Mouse (Mus musculus): ENCODE measurements at regions not wholly inside any gene's neighbourhood (a gene's known extent, or its start where the extent isn't known, plus 50 kb on each side); places are given as distances from the start of the nearest gene placed in this dataset.

GRCm38 (mm10) chr6:140354082-140354481 lies 69.8 kb upstream of the Plekha5 start:
- ATAC-seq (peak; percentile 71), DNase-seq (ENCODE audit: low spot score) (peak; percentile 62)
- TF ChIP-seq CTCF (IDR thresholded peaks at IDR 0.05) (no peak), EP300 (IDR thresholded peaks at IDR 0.05) (no peak)
- Histone ChIP-seq H3K36me3 (ENCODE audit: insufficient read depth, low read length) (no peaks in the 10 kb centered on the region), H3K27me3 (replicated peaks; ENCODE audit: insufficient read depth, low read length) (no peaks in the 10 kb centered on the region), H3K4me3 (ENCODE audit: low read depth, low read length) (no peak overlapping the region), H3K9me3 (ENCODE audit: low read length) (no peaks in the 10 kb centered on the region), H3K4me1 (ENCODE audit: insufficient read depth, low read depth, low read length) (no peaks in the 10 kb centered on the region), H3K9ac (replicated peaks; ENCODE audit: low read depth) (no peak overlapping the region), H3K27ac (ENCODE audit: low read length) (0 out of 2 replicates have a peak overlapping the region, but pooled peaks have one; percentile 1), H3K4me2 (replicated peaks; ENCODE audit: low read depth, low read length) (no peak overlapping the region)
- WGBS, result 31% methylated on average over 6 of the region's 6 CpGs

GRCm38 (mm10) chr6:140353610-140354009 lies 70.2 kb upstream of the Plekha5 start:
- Histone ChIP-seq H3K27me3 (replicated peaks; ENCODE audit: insufficient read depth, low read length) (no peaks in the 10 kb centered on the region), H3K9ac (replicated peaks; ENCODE audit: low read depth) (no peak overlapping the region), H3K4me2 (replicated peaks; ENCODE audit: low read depth, low read length) (no peak overlapping the region), H3K4me3 (ENCODE audit: low read depth, low read length) (no peak overlapping the region), H3K36me3 (ENCODE audit: insufficient read depth, low read length) (no peaks in the 10 kb centered on the region), H3K4me1 (ENCODE audit: insufficient read depth, low read depth, low read length) (no peaks in the 10 kb centered on the region), H3K27ac (ENCODE audit: low read length) (0 out of 2 replicates have a peak overlapping the region, but pooled peaks have one; percentile 1), H3K9me3 (ENCODE audit: low read length) (no peaks in the 10 kb centered on the region)
- TF ChIP-seq CTCF (IDR thresholded peaks at IDR 0.05) (no peak), EP300 (IDR thresholded peaks at IDR 0.05) (no peak)
- DNase-seq (ENCODE audit: low spot score), result peak; percentile 47
- 31% methylated on average over 6 of the region's 6 CpGs for WGBS
- peak; percentile 40 for ATAC-seq

GRCm38 (mm10) chr6:140351365-140352095 lies 72.3 kb upstream of the Plekha5 start:
- H3K9me3 ChIP-seq (ENCODE audit: low read length), result no peaks in the 10 kb centered on the region
- TF ChIP-seq CTCF (IDR thresholded peaks at IDR 0.05), result no peak
- TF ChIP-seq EP300 (IDR thresholded peaks at IDR 0.05), result no peak
- H3K36me3 ChIP-seq (ENCODE audit: insufficient read depth, low read length), result no peaks in the 10 kb centered on the region
- no peaks in the 10 kb centered on the region for H3K27me3 ChIP-seq (replicated peaks; ENCODE audit: insufficient read depth, low read length)
- DNase-seq (ENCODE audit: low spot score) (no peak), ATAC-seq (no peak)
- no peaks in the 10 kb centered on the region for H3K4me1 ChIP-seq (ENCODE audit: insufficient read depth, low read depth, low read length)
- H3K4me2 ChIP-seq (replicated peaks; ENCODE audit: low read depth, low read length), result no peak overlapping the region
- no peak overlapping the region for H3K9ac ChIP-seq (replicated peaks; ENCODE audit: low read depth)
- no peak overlapping the region for H3K4me3 ChIP-seq (ENCODE audit: low read depth, low read length)
- WGBS, result 68% methylated on average over 4 of the region's 6 CpGs
- no peak overlapping the region for H3K27ac ChIP-seq (ENCODE audit: low read length)

GRCm38 (mm10) chr6:140348578-140348977 lies 75.3 kb upstream of the Plekha5 start:
- no peaks in the 10 kb centered on the region for H3K27me3 ChIP-seq (replicated peaks; ENCODE audit: insufficient read depth, low read length)

GRCm38 (mm10) chr6:140346929-140347328 lies 76.9 kb upstream of the Plekha5 start:
- Histone ChIP-seq H3K9me3 (ENCODE audit: low read length) (no peaks in the 10 kb centered on the region), H3K9ac (replicated peaks; ENCODE audit: low read depth) (no peak overlapping the region), H3K4me1 (ENCODE audit: insufficient read depth, low read depth, low read length) (no peaks in the 10 kb centered on the region), H3K4me3 (ENCODE audit: low read depth, low read length) (no peak overlapping the region), H3K27ac (ENCODE audit: low read length) (no peak overlapping the region), H3K27me3 (replicated peaks; ENCODE audit: insufficient read depth, low read length) (no peaks in the 10 kb centered on the region), H3K36me3 (ENCODE audit: insufficient read depth, low read length) (no peaks in the 10 kb centered on the region), H3K4me2 (replicated peaks; ENCODE audit: low read depth, low read length) (no peak overlapping the region)
- DNase-seq (ENCODE audit: low spot score), result no peak
- 65% methylated on average over 6 of the region's 6 CpGs for WGBS
- no peak for ATAC-seq
- no peak for TF ChIP-seq EP300 (IDR thresholded peaks at IDR 0.05)

More at GRCm38 (mm10) chr6:140348578-140348977, 75.3 kb upstream of the Plekha5 start:
- H3K9me3 ChIP-seq (ENCODE audit: low read length), result no peaks in the 10 kb centered on the region
- H3K4me3 ChIP-seq (ENCODE audit: low read depth, low read length), result no peak overlapping the region
- no peak for DNase-seq (ENCODE audit: low spot score)
- 93% methylated on average over 16 of the region's 16 CpGs for WGBS
- no peak for ATAC-seq
- no peaks in the 10 kb centered on the region for H3K4me1 ChIP-seq (ENCODE audit: insufficient read depth, low read depth, low read length)
- no peak overlapping the region for H3K27ac ChIP-seq (ENCODE audit: low read length)
- H3K4me2 ChIP-seq (replicated peaks; ENCODE audit: low read depth, low read length), result no peak overlapping the region
- no peak for TF ChIP-seq CTCF (IDR thresholded peaks at IDR 0.05)
- no peak for TF ChIP-seq EP300 (IDR thresholded peaks at IDR 0.05)
- no peaks in the 10 kb centered on the region for H3K36me3 ChIP-seq (ENCODE audit: insufficient read depth, low read length)
- H3K9ac ChIP-seq (replicated peaks; ENCODE audit: low read depth), result no peak overlapping the region

- no peak for TF ChIP-seq EP300 (IDR thresholded peaks at IDR 0.05)
- TF ChIP-seq CTCF (IDR thresholded peaks at IDR 0.05), result no peak
- peak; percentile 52 for DNase-seq (ENCODE audit: low spot score)
- Histone ChIP-seq H3K4me1 (ENCODE audit: insufficient read depth, low read depth, low read length) (no peaks in the 10 kb centered on the region), H3K9me3 (ENCODE audit: low read length) (no peaks in the 10 kb centered on the region), H3K4me2 (replicated peaks; ENCODE audit: low read depth, low read length) (no peak overlapping the region), H3K27ac (ENCODE audit: low read length) (no peak overlapping the region), H3K9ac (replicated peaks; ENCODE audit: low read depth) (no peak overlapping the region), H3K27me3 (replicated peaks; ENCODE audit: insufficient read depth, low read length) (no peaks in the 10 kb centered on the region), H3K36me3 (ENCODE audit: insufficient read depth, low read length) (no peaks in the 10 kb centered on the region), H3K4me3 (ENCODE audit: low read depth, low read length) (no peak overlapping the region)
- WGBS, result 70% methylated on average over 11 of the region's 11 CpGs
- no peak; the same call in 1 of the 2 replicates for ATAC-seq
Observed at GRCm38 (mm10) chr6:140343638-140344037, 80.2 kb upstream of the Plekha5 start.

Measured in lung, postnatal 0 days (tissue).